Mouse (Mus musculus): Measurements from ENCODE around the gene Usp17lc. TPM values are rescaled to one million over a fixed set of nuclear protein-coding genes. Genes with fewer than 3 reads are reported as not detected.
"Not testable (repeated sequence)": the region's sequence is repeated elsewhere in the genome, so short reads cannot be mapped to it uniquely, and the experiment has no call there.

Usp17lc gene
- not detected in 2 replicates for polyA plus RNA-seq (2014; fragmentation: Nextera tagmentation; extraction: Ambion mirVana)

DNA sequence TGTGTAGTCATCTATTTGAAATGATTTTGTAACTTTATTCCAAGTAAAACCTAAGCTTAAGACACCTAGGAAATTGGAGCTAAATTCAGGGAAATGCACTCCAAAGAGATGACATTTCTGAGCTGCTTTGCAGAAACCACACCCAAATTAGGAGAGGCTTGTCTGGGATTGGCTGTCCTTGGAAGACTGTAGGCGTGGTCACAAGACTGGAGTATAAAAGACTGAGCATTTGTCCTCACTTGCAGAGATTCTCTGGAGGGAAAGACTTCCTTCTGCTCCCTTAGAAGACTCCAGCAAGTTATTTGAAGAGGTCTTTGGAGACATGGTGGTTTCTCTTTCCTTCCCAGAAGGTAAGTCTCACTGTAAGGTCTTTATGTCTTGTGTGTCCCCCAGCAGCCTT, at the start of gene Usp17lc:
Usp17lc (plus strand) TSS at position 301 of the 400 bp plus-strand sequence.
- H3K4me3 ChIP-seq (ENCODE audit: low read length); H3K27me3 ChIP-seq (ENCODE audit: control insufficient read depth, insufficient read depth, low read length); H3K4me2 ChIP-seq (replicated peaks; ENCODE audit: low read depth, low read length); H3K36me3 ChIP-seq (ENCODE audit: control insufficient read depth, insufficient read depth, low read length); ATAC-seq (ENCODE audit: low FRiP score, low TSS enrichment); H3K4me1 ChIP-seq (ENCODE audit: control insufficient read depth, insufficient read depth, low read length); H3K9ac ChIP-seq (ENCODE audit: low read depth, low read length); H3K9me3 ChIP-seq (ENCODE audit: control insufficient read depth, low read length); H3K27ac ChIP-seq (ENCODE audit: low read depth, low read length): not testable (repeated sequence)
- WGBS, result 73% methylated on average over 1 of the region's 1 CpGs

DNA sequence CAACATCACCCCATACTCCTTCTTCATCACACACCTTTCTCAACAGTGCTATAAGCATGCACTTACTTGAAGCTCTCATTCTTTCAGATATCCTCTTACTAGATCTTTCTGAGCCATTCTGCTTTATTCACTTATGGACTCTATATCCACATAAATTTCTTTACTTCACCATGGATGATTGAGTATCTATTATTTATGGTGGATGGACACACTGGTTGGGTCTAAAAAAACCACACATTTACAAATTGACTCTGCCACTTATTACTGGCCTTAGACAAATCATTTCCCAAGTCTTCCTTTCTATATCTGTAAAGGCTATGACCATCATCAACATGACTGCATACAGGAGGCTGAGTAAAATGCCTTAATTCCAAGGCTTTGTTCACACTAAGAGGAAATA, 28.8 kb upstream of the Usp17lc start, which contains the start of gene Olfr603:
Olfr603 (minus strand) TSS at position 101 of the 400 bp plus-strand sequence.
- Histone ChIP-seq H3K9me3 (ENCODE audit: control insufficient read depth, low read length) (no peaks in the 10 kb centered on the region), H3K27me3 (ENCODE audit: control insufficient read depth, insufficient read depth, low read length) (no peaks in the 10 kb centered on the region), H3K4me1 (ENCODE audit: control insufficient read depth, insufficient read depth, low read length) (no peaks in the 10 kb centered on the region), H3K4me2 (replicated peaks; ENCODE audit: low read depth, low read length) (no peak within 1 kb of the TSS), H3K27ac (ENCODE audit: low read depth, low read length) (no peak within 1 kb of the TSS), H3K4me3 (ENCODE audit: low read length) (no peak within 1 kb of the TSS), H3K9ac (ENCODE audit: low read depth, low read length) (no peak within 1 kb of the TSS), H3K36me3 (ENCODE audit: control insufficient read depth, insufficient read depth, low read length) (no peaks in the 10 kb centered on the region)
- no peak for ATAC-seq (ENCODE audit: low FRiP score, low TSS enrichment)

DNA sequence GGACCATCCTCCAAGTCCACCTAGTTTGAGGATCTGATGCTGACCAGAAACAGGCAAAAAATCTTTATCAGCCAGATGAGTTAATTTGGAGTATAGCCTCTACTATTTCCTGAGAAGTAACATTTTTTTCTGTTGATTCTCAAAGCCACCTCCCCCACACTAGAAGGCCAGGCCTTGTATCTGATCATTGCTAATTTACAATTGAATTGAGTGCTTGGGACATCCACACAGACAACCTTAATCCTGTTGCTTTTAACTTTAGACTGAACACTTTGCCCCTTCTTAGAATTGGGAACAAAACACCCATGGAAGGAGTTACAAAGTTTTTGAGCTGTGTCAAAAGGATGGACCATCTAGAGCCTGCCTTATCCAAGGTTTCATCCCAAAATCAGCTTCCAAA, 17.1 kb upstream of the Usp17lc start:
- H3K27me3 ChIP-seq (ENCODE audit: control insufficient read depth, insufficient read depth, low read length), result no peaks in the 10 kb centered on the region

DNA sequence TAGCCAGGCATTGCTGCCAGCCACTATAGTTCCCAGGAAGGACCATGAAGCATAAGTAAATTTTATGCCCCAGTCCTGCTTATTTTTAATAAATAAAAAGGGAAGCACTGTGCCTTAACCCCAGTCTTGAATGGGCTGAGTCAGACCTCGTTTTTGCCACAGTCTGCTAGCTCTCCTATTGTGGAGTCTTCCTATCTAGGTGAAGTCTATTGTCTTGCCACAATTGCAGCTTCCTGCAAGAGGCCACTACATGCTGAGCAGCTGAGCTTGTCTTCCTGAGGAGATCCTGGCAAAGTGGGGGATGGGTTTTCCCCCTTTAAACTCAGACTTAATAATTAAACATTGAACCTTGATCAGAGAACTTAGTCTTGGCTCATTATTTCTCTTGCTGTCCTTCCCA, 15.9 kb upstream of the Usp17lc start:
- 17% methylated on average over 1 of the region's 1 CpGs for WGBS

More for the DNA sequence above, 17.1 kb upstream of the Usp17lc start:
- Histone ChIP-seq H3K4me2 (replicated peaks; ENCODE audit: low read depth, low read length) (no peak overlapping the region), H3K36me3 (ENCODE audit: control insufficient read depth, insufficient read depth, low read length) (no peaks in the 10 kb centered on the region), H3K9ac (ENCODE audit: low read depth, low read length) (no peak overlapping the region), H3K9me3 (ENCODE audit: control insufficient read depth, low read length) (no peaks in the 10 kb centered on the region), H3K27ac (ENCODE audit: low read depth, low read length) (no peak overlapping the region), H3K4me1 (ENCODE audit: control insufficient read depth, insufficient read depth, low read length) (no peaks in the 10 kb centered on the region), H3K4me3 (ENCODE audit: low read length) (no peak overlapping the region)
- no peak for ATAC-seq (ENCODE audit: low FRiP score, low TSS enrichment)

DNA sequence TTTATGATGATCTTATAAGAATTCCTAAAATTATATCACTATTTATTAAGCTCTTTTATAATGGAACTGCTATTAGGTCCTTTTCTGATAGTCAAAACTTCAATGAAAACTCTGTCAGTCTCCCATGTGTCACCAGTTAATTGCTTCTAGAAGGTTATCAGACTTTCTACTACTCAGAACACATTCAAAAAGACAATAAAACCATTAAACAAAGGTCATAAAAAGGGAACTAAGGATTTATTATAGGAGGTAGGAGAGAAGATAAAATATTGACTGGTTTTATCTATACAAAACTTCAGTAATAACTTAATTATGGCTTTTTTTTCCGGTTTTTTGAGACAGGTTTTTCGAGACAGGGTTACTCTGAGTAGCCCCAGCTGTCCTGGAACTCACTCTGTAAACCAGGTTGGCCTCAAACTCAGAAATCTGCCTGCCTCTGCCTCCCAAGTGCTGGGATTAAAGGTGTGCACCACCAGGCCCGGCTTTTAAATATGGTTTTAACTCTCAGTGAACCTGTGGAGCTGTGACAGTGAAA, 8.3 kb upstream of the Usp17lc start:
- not testable (repeated sequence) for H3K4me3 ChIP-seq (ENCODE audit: low read length); ATAC-seq (ENCODE audit: low FRiP score, low TSS enrichment); H3K36me3 ChIP-seq (ENCODE audit: control insufficient read depth, insufficient read depth, low read length); H3K4me2 ChIP-seq (replicated peaks; ENCODE audit: low read depth, low read length); H3K27me3 ChIP-seq (ENCODE audit: control insufficient read depth, insufficient read depth, low read length); H3K9ac ChIP-seq (ENCODE audit: low read depth, low read length); H3K9me3 ChIP-seq (ENCODE audit: control insufficient read depth, low read length); H3K27ac ChIP-seq (ENCODE audit: low read depth, low read length); H3K4me1 ChIP-seq (ENCODE audit: control insufficient read depth, insufficient read depth, low read length)
- WGBS, result 71% methylated on average over 3 of the region's 3 CpGs

More for the DNA sequence above, 15.9 kb upstream of the Usp17lc start:
- H3K4me3 ChIP-seq (ENCODE audit: low read length), result no peak overlapping the region
- no peaks in the 10 kb centered on the region for H3K9me3 ChIP-seq (ENCODE audit: control insufficient read depth, low read length)
- H3K27me3 ChIP-seq (ENCODE audit: control insufficient read depth, insufficient read depth, low read length), result no peaks in the 10 kb centered on the region
- H3K9ac ChIP-seq (ENCODE audit: low read depth, low read length), result no peak overlapping the region
- H3K36me3 ChIP-seq (ENCODE audit: control insufficient read depth, insufficient read depth, low read length), result no peaks in the 10 kb centered on the region
- no peak overlapping the region for H3K27ac ChIP-seq (ENCODE audit: low read depth, low read length)
- H3K4me2 ChIP-seq (replicated peaks; ENCODE audit: low read depth, low read length), result no peak overlapping the region
- ATAC-seq (ENCODE audit: low FRiP score, low TSS enrichment), result no peak
- H3K4me1 ChIP-seq (ENCODE audit: control insufficient read depth, insufficient read depth, low read length), result no peaks in the 10 kb centered on the region

DNA sequence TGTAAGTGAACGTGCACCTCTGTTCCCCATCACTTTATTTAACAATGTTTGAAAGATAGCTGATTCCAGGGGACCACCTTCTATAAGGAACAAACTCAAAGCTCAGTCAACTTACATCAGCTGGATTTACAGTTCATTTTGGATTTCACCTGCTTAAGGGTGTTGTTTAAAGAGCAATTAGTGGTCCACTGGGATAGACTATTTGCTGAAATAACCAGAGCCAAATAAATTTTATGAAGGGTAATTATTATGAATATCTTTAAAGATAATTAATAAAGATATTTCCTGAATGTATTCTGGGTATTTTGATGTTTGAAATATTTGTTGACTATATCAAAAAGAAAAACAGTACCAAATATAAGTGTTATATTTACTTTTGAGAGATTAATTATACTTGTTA, 30.5 kb downstream of the Usp17lc start, which contains the start of gene Olfr605:
Olfr605 (minus strand) TSS at position 101 of the 400 bp plus-strand sequence.
- Histone ChIP-seq H3K4me3 (ENCODE audit: low read length) (no peak within 1 kb of the TSS), H3K9me3 (ENCODE audit: control insufficient read depth, low read length) (no peaks in the 10 kb centered on the region), H3K27me3 (ENCODE audit: control insufficient read depth, insufficient read depth, low read length) (no peaks in the 10 kb centered on the region), H3K27ac (ENCODE audit: low read depth, low read length) (no peak within 1 kb of the TSS), H3K4me1 (ENCODE audit: control insufficient read depth, insufficient read depth, low read length) (no peaks in the 10 kb centered on the region), H3K4me2 (replicated peaks; ENCODE audit: low read depth, low read length) (no peak within 1 kb of the TSS), H3K9ac (ENCODE audit: low read depth, low read length) (no peak within 1 kb of the TSS), H3K36me3 (ENCODE audit: control insufficient read depth, insufficient read depth, low read length) (no peaks in the 10 kb centered on the region)
- WGBS, result 97% methylated on average over 1 of the region's 1 CpGs
- ATAC-seq (ENCODE audit: low FRiP score, low TSS enrichment), result no peak

DNA sequence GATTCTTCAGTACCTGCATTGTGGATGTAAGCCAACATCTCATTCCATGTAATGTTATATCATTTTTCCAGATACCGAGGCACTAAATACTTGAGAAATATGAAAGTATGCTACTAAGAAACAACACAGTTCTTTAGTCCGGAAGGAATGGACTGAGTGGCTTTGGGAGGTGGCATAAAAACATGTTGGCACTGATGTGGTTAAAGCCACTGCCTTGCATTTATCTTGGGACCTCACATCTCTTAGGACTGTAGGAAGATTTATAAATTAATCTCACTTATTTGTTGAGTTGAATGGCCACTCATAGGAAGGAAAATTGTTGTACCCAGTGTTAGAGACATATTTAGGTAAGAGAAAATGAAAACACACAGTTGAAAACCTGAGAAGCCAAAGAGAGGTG, 33.9 kb downstream of the Usp17lc start, which contains the start of gene Olfr606:
Olfr606 (plus strand) TSS at position 301 of the 400 bp plus-strand sequence.
- no peak within 1 kb of the TSS for H3K4me3 ChIP-seq (ENCODE audit: low read length)
- no peaks in the 10 kb centered on the region for H3K4me1 ChIP-seq (ENCODE audit: control insufficient read depth, insufficient read depth, low read length)
- H3K9ac ChIP-seq (ENCODE audit: low read depth, low read length), result no peak within 1 kb of the TSS
- no peaks in the 10 kb centered on the region for H3K27me3 ChIP-seq (ENCODE audit: control insufficient read depth, insufficient read depth, low read length)
- ATAC-seq (ENCODE audit: low FRiP score, low TSS enrichment), result no peak
- no peaks in the 10 kb centered on the region for H3K36me3 ChIP-seq (ENCODE audit: control insufficient read depth, insufficient read depth, low read length)
- H3K9me3 ChIP-seq (ENCODE audit: control insufficient read depth, low read length), result no peaks in the 10 kb centered on the region
- no peak within 1 kb of the TSS for H3K27ac ChIP-seq (ENCODE audit: low read depth, low read length)
- H3K4me2 ChIP-seq (replicated peaks; ENCODE audit: low read depth, low read length), result no peak within 1 kb of the TSS
- WGBS, result 86% methylated on average over 2 of the region's 2 CpGs

DNA sequence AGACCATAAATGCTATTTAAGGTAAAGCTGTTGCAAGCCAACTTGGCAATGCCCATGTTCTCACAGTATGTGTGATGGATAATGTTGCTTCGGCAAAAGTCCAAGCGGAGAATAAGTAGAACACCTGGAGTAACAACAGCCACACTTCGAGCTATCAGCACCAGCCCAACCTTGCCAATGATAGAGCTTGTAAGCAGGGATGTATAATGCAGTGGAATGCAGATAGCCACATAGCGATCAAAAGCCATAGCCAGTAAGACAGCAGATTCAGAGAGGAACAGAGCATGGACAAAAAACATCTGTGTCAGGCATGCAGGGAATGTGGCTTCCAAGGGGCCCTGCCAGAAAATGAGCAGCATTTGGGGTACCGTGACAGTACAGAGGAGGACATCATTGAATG, 45.7 kb downstream of the Usp17lc start:
- 88% methylated on average over 5 of the region's 5 CpGs for WGBS
- Histone ChIP-seq H3K9ac (ENCODE audit: low read depth, low read length) (no peak overlapping the region), H3K4me2 (replicated peaks; ENCODE audit: low read depth, low read length) (no peak overlapping the region), H3K4me1 (ENCODE audit: control insufficient read depth, insufficient read depth, low read length) (no peaks in the 10 kb centered on the region), H3K27ac (ENCODE audit: low read depth, low read length) (no peak overlapping the region), H3K4me3 (ENCODE audit: low read length) (no peak overlapping the region), H3K36me3 (ENCODE audit: control insufficient read depth, insufficient read depth, low read length) (no peaks in the 10 kb centered on the region), H3K9me3 (ENCODE audit: control insufficient read depth, low read length) (no peaks in the 10 kb centered on the region), H3K27me3 (ENCODE audit: control insufficient read depth, insufficient read depth, low read length) (no peaks in the 10 kb centered on the region)
- ATAC-seq (ENCODE audit: low FRiP score, low TSS enrichment), result no peak
